Comparison of ENCODE assay signal across 19 mouse cellular contexts in genomic region chr3:85776126-85776525, GRCm38 (mm10). TPM values are rescaled to one million over a fixed set of nuclear protein-coding genes. Genes with fewer than 3 reads are reported as not detected.
"Had no signal": no experiment of that assay in that cellular context is flagged by ENCODE, and none has a peak within 500 bp of the region (broad histone marks: within the 10 kb centered on the region; RNA-seq: fewer than 3 reads in every experiment).

No protein-coding gene starts in this region.

- H3K4me3 ChIP-seq: layer of hippocampus, adult 2 months; midbrain, embryonic 12.5 days; midbrain, embryonic 15.5 days; myocyte; neural tube, embryonic 13.5 days; stomach, embryonic 15.5 days had no signal

- H3K4me1 ChIP-seq: midbrain, embryonic 15.5 days; stomach, embryonic 15.5 days had no signal

- H3K36me3 ChIP-seq: midbrain, embryonic 12.5 days; midbrain, embryonic 15.5 days; neural tube, embryonic 13.5 days; stomach, embryonic 15.5 days had no signal

- H3K4me2 ChIP-seq: liver, embryonic 11.5 days; lung, embryonic 14.5 days; midbrain, embryonic 12.5 days; midbrain, embryonic 15.5 days; neural tube, embryonic 13.5 days; stomach, embryonic 15.5 days had no signal

- H3K27ac ChIP-seq: layer of hippocampus, adult 2 months; liver, embryonic 14.5 days; macrophage; midbrain, embryonic 12.5 days; midbrain, embryonic 15.5 days; neural tube, embryonic 13.5 days; stomach, embryonic 15.5 days had no signal

- ATAC-seq: liver, postnatal 0 days; lung, postnatal 0 days; midbrain, embryonic 15.5 days had no signal

- DNase-seq: kidney, adult 8-10 months; layer of hippocampus, adult 9-11 months; liver, postnatal 0 days; lung, embryonic 14.5 days; retina, postnatal 1 day; right cerebral cortex, postnatal 25 days; spleen, adult 18-20 months; thymus, postnatal 25 days had no signal

- H3K9ac ChIP-seq: liver, embryonic 14.5 days; liver, postnatal 0 days; lung, embryonic 14.5 days; midbrain, embryonic 12.5 days; midbrain, embryonic 15.5 days; neural tube, embryonic 13.5 days; stomach, embryonic 15.5 days had no signal

- H3K27me3 ChIP-seq: midbrain, embryonic 12.5 days; midbrain, embryonic 15.5 days; neural tube, embryonic 13.5 days; stomach, embryonic 15.5 days had no signal

- H3K9me3 ChIP-seq: midbrain, embryonic 12.5 days; midbrain, embryonic 15.5 days; neural tube, embryonic 13.5 days; stomach, embryonic 15.5 days had no signal

RNA-seq across cellular contexts. Expression of gene Fam160a1, which starts 41.0 kb away (rescaled TPM):
- total RNA-seq: megakaryocyte, adult 5-6 weeks had no signal
- polyA plus RNA-seq: macrophage had no signal
